Mouse (Mus musculus) CH12.LX (cell line): ENCODE measurements at regions not wholly inside any gene's neighbourhood (a gene's known extent, or its start where the extent isn't known, plus 50 kb on each side); places are given as distances from the start of the nearest gene placed in this dataset.

Experiments
- DNase-seq: peaks from one replicate; pipeline ENCODE4 v3.0.0-alpha.2; 2013; ENCODE audit errors: extremely low read depth
- H3K27ac ChIP-seq: 2 replicates; pipeline ENCODE4 v1.5.1; 2012; ENCODE audit warnings: low read depth, mild to moderate bottlenecking, control low read depth, moderate library complexity; ENCODE audit not compliant: insufficient read depth
- H3K27me3 ChIP-seq: replicated peaks from 2 replicates; pipeline ENCODE3; 2012; ENCODE audit warnings: inconsistent platforms
- H3K36me3 ChIP-seq, 2 experiments: replicated peaks in 1 of 2; 2 replicates each; pipeline versions ENCODE3 to v1.6.1; 2012; ENCODE audit warnings: inconsistent platforms in 1 of 2, low read length in 1 of 2, mild to moderate bottlenecking in 1 of 2, mixed read lengths in 1 of 2, moderate library complexity in 1 of 2; ENCODE audit not compliant: control insufficient read depth in 1 of 2, insufficient read depth in 1 of 2
- H3K4me1 ChIP-seq, 2 experiments: 2 replicates each; pipeline ENCODE4 v1.6.1; 2012; ENCODE audit warnings: inconsistent platforms in 1 of 2, moderate library complexity in 1 of 2; ENCODE audit not compliant: insufficient read depth in 2 of 2, control insufficient read depth in 1 of 2
- H3K4me2 ChIP-seq: 2 replicates; pipeline ENCODE4 v1.6.1; 2012; ENCODE audit warnings: low read depth, mild to moderate bottlenecking, control low read depth; ENCODE audit not compliant: poor library complexity, insufficient read depth, severe bottlenecking
- H3K4me3 ChIP-seq, 3 experiments: fragments of 150-350 bp in 1 of 3; sonication (generic) in 1 of 3; replicated peaks in 1 of 3; 2 replicates each; pipeline versions ENCODE3 to v1.5.1; 2011 to 2012; ENCODE audit warnings: low read depth in 2 of 3, low read length in 2 of 3, mild to moderate bottlenecking in 2 of 3, moderate library complexity in 2 of 3, control low read depth in 1 of 3, improper control_type of control experiment in 1 of 3, inconsistent platforms in 1 of 3, mixed read lengths in 1 of 3; ENCODE audit not compliant: poor library complexity in 1 of 3
- H3K79me2 ChIP-seq: replicated peaks from 2 replicates; pipeline ENCODE4 v1.6.1; 2012; ENCODE audit warnings: mild to moderate bottlenecking, moderate library complexity; ENCODE audit not compliant: control insufficient read depth, poor library complexity, insufficient read depth, severe bottlenecking; ENCODE audit errors: extremely low read depth
- H3K9ac ChIP-seq: 2 replicates; pipeline ENCODE4 v1.6.1; 2012; ENCODE audit warnings: low read depth, mild to moderate bottlenecking, control low read depth, moderate library complexity; ENCODE audit not compliant: insufficient read depth
- H3K9me3 ChIP-seq: replicated peaks from 2 replicates; pipeline ENCODE3; 2012; ENCODE audit warnings: low read length, inconsistent platforms, mixed read lengths
- CHD2 ChIP-seq: IDR thresholded peaks from 2 replicates; pipeline ENCODE4 v1.6.1; 2011; ENCODE audit warnings: low read length, improper control_type of control experiment
- CTCF ChIP-seq, 2 experiments: IDR thresholded peaks in 1 of 2; conservative IDR thresholded peaks in 1 of 2; 2 replicates each; pipeline ENCODE4 v1.5.1; 2011 to 2012; ENCODE audit warnings: low read depth in 2 of 2, low read length in 2 of 2, improper control_type of control experiment in 1 of 2, inconsistent platforms in 1 of 2, mild to moderate bottlenecking in 1 of 2, moderate library complexity in 1 of 2
- ELF1 ChIP-seq: IDR thresholded peaks from 2 replicates; pipeline ENCODE4 v1.6.1; 2014; ENCODE audit warnings: low read depth, mild to moderate bottlenecking, inconsistent platforms, low read length, improper control_type of control experiment
- ETS1 ChIP-seq: conservative IDR thresholded peaks from 2 replicates; pipeline ENCODE4 v1.6.1; 2012; ENCODE audit warnings: low read depth, mild to moderate bottlenecking, inconsistent platforms, low read length, improper control_type of control experiment, moderate library complexity
- GABPA ChIP-seq: IDR thresholded peaks from 2 replicates; pipeline ENCODE4 v1.6.1; 2012; ENCODE audit warnings: low read depth, low read length, improper control_type of control experiment, inconsistent platforms; ENCODE audit not compliant: insufficient replicate concordance
- HCFC1 ChIP-seq: IDR thresholded peaks from 2 replicates; pipeline ENCODE4 v1.6.1; 2012; ENCODE audit warnings: low read depth, mild to moderate bottlenecking, inconsistent platforms, low read length, improper control_type of control experiment
- IRF4 ChIP-seq: IDR thresholded peaks from 2 replicates; pipeline ENCODE4 v1.6.1; 2014; ENCODE audit warnings: low read depth, mild to moderate bottlenecking, inconsistent platforms, low read length, improper control_type of control experiment
- JUND ChIP-seq: conservative IDR thresholded peaks from 2 replicates; pipeline ENCODE4 v1.6.1; 2011; ENCODE audit warnings: low read depth, low read length, improper control_type of control experiment
- MAFK ChIP-seq: IDR thresholded peaks from 2 replicates; pipeline ENCODE4 v1.6.1; 2011; ENCODE audit warnings: low read length, improper control_type of control experiment; ENCODE audit not compliant: insufficient replicate concordance
- MEF2A ChIP-seq: IDR thresholded peaks from 2 replicates; pipeline ENCODE4 v1.6.1; 2014; ENCODE audit warnings: low read depth, mild to moderate bottlenecking, inconsistent platforms, low read length, improper control_type of control experiment, borderline replicate concordance
- POLR2A ChIP-seq: IDR thresholded peaks from 2 replicates; pipeline ENCODE4 v1.6.1; 2011; ENCODE audit warnings: low read depth, mild to moderate bottlenecking, improper control_type of control experiment, low read length
- RCOR1 ChIP-seq: conservative IDR thresholded peaks from 2 replicates; pipeline ENCODE4 v1.6.1; 2012; ENCODE audit warnings: low read depth, mild to moderate bottlenecking, inconsistent platforms, low read length, improper control_type of control experiment
- TBP ChIP-seq: conservative IDR thresholded peaks from 2 replicates; pipeline ENCODE4 v1.6.1; 2011; ENCODE audit warnings: low read depth, low read length, improper control_type of control experiment
- TCF12 ChIP-seq: IDR thresholded peaks from 2 replicates; pipeline ENCODE4 v1.6.1; 2014; ENCODE audit warnings: low read depth, mild to moderate bottlenecking, inconsistent platforms, low read length, improper control_type of control experiment
- UBTF ChIP-seq: IDR thresholded peaks from 2 replicates; pipeline ENCODE4 v1.6.1; 2012; ENCODE audit warnings: low read depth, mild to moderate bottlenecking, inconsistent platforms, low read length, improper control_type of control experiment, moderate library complexity
- USF1 ChIP-seq: IDR thresholded peaks from 2 replicates; pipeline ENCODE4 v1.6.1; 2014; ENCODE audit warnings: low read depth, mild to moderate bottlenecking, inconsistent platforms, low read length, improper control_type of control experiment
- USF2 ChIP-seq: conservative IDR thresholded peaks from 2 replicates; pipeline ENCODE4 v1.6.1; 2011; ENCODE audit warnings: low read depth, low read length, improper control_type of control experiment
- ZNF384 ChIP-seq: IDR thresholded peaks from 2 replicates; pipeline ENCODE4 v1.6.1; 2012; ENCODE audit warnings: low read depth, low read length, improper control_type of control experiment, inconsistent platforms
- dilution Hi-C: fragments of 300-500 bp; cut with MboI; formaldehyde crosslinking; loops from 2 replicates; pipeline ENCODE4 v1.14.3; 2020; ENCODE audit warnings: low sequenced_read_pairs; ENCODE audit not compliant: extremely low pct_unique_long_range_greater_than_20kb, extremely low pct_ligation_motif_present
- in situ Hi-C: fragments of 300-500 bp; cut with MboI; formaldehyde crosslinking; loops from 3 replicates; pipeline ENCODE4 v1.14.3; 2019; ENCODE audit warnings: low sequenced_read_pairs, low pct_ligation_motif_present, low pct_unique_long_range_greater_than_20kb, mixed read lengths

GRCm38 (mm10) chr8:86338574-86339264, 241.8 kb downstream of the Abcc12 start:
- in situ Hi-C loops: no loop called here
- Histone ChIP-seq H3K4me2 (no peak overlapping the region), H3K27me3 (peaks cover 2% of the 10 kb centered on the region), H3K9me3 (no peaks in the 10 kb centered on the region), H3K9ac (no peak overlapping the region), H3K4me1 (no peaks in the 10 kb centered on the region), H3K27ac (no peak overlapping the region), H3K4me3 (no peak overlapping the region), H3K36me3 (no peaks in the 10 kb centered on the region), H3K79me2 (no peaks in the 10 kb centered on the region)
- no peak for DNase-seq
- dilution Hi-C loops: no loop called here
- TF ChIP-seq POLR2A (no peak), USF1 (no peak), MAFK (no peak), CTCF (conservative IDR thresholded peaks at IDR 0.05 in 1 of 2, IDR thresholded peaks at IDR 0.05 in 1 of 2; ENCODE audit: low read depth in 2 of 2, low read length in 2 of 2) (no peak), TBP (no peak), USF2 (no peak), ETS1 (no peak), HCFC1 (no peak), TCF12 (no peak), UBTF (no peak), MEF2A (no peak)

- no peaks in the 10 kb centered on the region for H3K79me2 ChIP-seq
- H3K9me3 ChIP-seq: no peaks in the 10 kb centered on the region
- no peak for DNase-seq
- TF ChIP-seq HCFC1 (no peak), JUND (no peak), UBTF (no peak), MEF2A (no peak), ELF1 (no peak), GABPA (no peak), RCOR1 (no peak), USF1 (no peak), IRF4 (no peak), ZNF384 (no peak), CHD2 (no peak)
- in situ Hi-C loops: no loop called here
- H3K4me2 ChIP-seq: no peak overlapping the region
- no peaks in the 10 kb centered on the region for H3K4me1 ChIP-seq
- dilution Hi-C loops: no loop called here
- H3K27ac ChIP-seq: no peak overlapping the region
- H3K27me3 ChIP-seq: peaks cover 2% of the 10 kb centered on the region
- H3K4me3 ChIP-seq: no peak overlapping the region
- no peaks in the 10 kb centered on the region for H3K36me3 ChIP-seq
- no peak overlapping the region for H3K9ac ChIP-seq
Measured at GRCm38 (mm10) chr8:86331383-86331782, 249.1 kb downstream of the Abcc12 start.
